In the genomic region with DNA sequence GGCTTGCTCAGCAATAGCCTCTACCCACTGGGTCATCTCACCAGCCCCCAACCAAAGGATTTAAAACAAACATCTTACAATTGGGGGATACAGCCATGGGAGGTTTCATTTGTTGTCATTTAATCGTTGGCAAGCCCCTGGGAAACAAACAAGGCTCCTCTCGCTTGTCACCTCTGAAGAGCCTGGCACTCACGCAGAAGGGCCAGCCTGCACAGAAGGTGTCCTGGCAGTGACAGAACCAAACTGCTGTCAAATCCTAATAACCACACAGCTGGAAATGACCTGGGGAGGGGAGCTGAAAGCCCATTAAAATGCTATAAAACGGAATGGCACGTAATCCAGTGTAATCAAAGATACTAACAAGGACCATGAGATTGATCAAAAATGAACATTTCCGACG, we compare ENCODE assay signal across 15 mouse cellular contexts.
"Had no signal": no experiment of that assay in that cellular context is flagged by ENCODE, and none has a peak within 500 bp of the region (broad histone marks: within the 10 kb centered on the region; RNA-seq: fewer than 3 reads in every experiment).

No protein-coding gene starts in this region.

- H3K9ac ChIP-seq: limb, embryonic 15.5 days; liver, embryonic 15.5 days; lung, embryonic 14.5 days; neural tube, embryonic 15.5 days had no signal

- DNase-seq: kidney, adult 9 months; kidney, postnatal 36 days; lung, embryonic 14.5 days; lung, postnatal 10 days; lung, postnatal 4 days; midbrain, embryonic 14.5 days; right cerebral cortex, adult 18-20 months; right cerebral cortex, postnatal 25 days; thymus, postnatal 36 days had no signal

- H3K27ac ChIP-seq: kidney, postnatal 0 days; limb, embryonic 15.5 days; liver, embryonic 15.5 days; midbrain, embryonic 10.5 days; neural tube, embryonic 15.5 days had no signal

- H3K36me3 ChIP-seq: limb, embryonic 15.5 days; midbrain, embryonic 10.5 days; neural tube, embryonic 15.5 days had no signal

- H3K4me3 ChIP-seq: limb, embryonic 15.5 days; liver, embryonic 15.5 days; midbrain, embryonic 10.5 days; myocyte; neural tube, embryonic 15.5 days had no signal

- H3K27me3 ChIP-seq: limb, embryonic 15.5 days; liver, embryonic 15.5 days; neural tube, embryonic 15.5 days had no signal

- H3K9me3 ChIP-seq: limb, embryonic 15.5 days; liver, embryonic 15.5 days; midbrain, embryonic 10.5 days; neural tube, embryonic 15.5 days had no signal

- H3K4me1 ChIP-seq: limb, embryonic 15.5 days had no signal

- H3K4me2 ChIP-seq: limb, embryonic 15.5 days; liver, embryonic 15.5 days; lung, embryonic 14.5 days; neural tube, embryonic 15.5 days had no signal
